Mouse (Mus musculus): ENCODE data around the gene Kri1.

DNA sequence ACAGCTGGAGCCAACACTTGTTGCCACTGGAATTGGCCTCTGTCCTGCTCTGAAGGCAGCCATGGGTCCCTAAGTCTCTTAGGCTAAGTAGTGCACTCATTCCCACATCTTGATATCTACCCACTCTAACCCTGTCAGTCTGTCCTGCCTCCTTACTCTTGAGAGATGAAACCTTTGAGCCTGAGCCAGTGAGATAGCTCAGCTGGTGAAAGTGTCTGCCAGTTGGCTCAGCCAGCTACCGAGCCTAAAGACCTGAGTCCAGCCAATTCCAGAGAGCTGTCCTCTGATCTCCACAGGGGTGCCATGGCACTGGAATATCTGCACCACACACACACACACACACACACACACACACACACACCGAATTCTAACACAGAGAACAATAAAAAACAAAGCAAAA is 37.3 kb downstream of the Kri1 start:
- TF ChIP-seq CTCF (IDR thresholded peaks at IDR 0.05; ENCODE audit: borderline replicate concordance, insufficient read depth, low read length), result no peak
- TF ChIP-seq POLR2A (IDR thresholded peaks at IDR 0.05; ENCODE audit: low read depth, low read length), result no peak
